Mouse (Mus musculus): Measurements from ENCODE around the gene Slc35a5. TPM values are rescaled to one million over a fixed set of nuclear protein-coding genes. Genes with fewer than 3 reads are reported as not detected.

The Slc35a5 gene
- polyA plus RNA-seq, 2 experiments: 11.2 to 18.8 TPM

DNA sequence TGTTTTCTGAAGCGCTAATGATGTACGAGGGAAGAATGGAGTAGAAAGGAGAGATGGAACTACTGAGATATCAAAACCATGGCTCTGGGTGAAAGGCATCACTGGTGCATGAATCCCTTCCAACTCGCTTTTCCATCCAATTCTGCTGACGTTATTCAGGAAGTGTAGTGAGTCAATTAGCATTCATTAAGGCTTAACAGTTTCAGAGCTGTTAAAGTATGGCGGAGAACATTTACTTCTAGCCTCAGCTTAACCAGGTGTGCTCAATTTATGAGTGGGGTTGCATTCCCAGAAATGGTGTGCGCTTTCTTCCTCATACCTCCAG is 59.7 kb downstream of the Slc35a5 start:
- H3K9ac ChIP-seq (ENCODE audit: low read depth, low read length, severe bottlenecking): no peak overlapping the region
- H3K4me2 ChIP-seq (replicated peaks; ENCODE audit: low read depth, low read length, severe bottlenecking): peak overlapping the region; percentile 35
- no peak; the same call in 1 of the 2 replicates for ATAC-seq (ENCODE audit: low FRiP score, low read depth)
- peak; percentile 23 for DNase-seq (ENCODE audit: low spot score)
- H3K4me3 ChIP-seq (replicated peaks; ENCODE audit: low read length): no peak overlapping the region; the same call in 1 of the 2 replicates
- TF ChIP-seq POLR2A (IDR thresholded peaks at IDR 0.05; ENCODE audit: borderline replicate concordance, extremely low read depth, insufficient read depth, insufficient read length): no peak
- H3K4me1 ChIP-seq (ENCODE audit: control insufficient read depth, insufficient read depth, low read length): peaks cover 26% of the 10 kb centered on the region
- no peak overlapping the region for H3K27ac ChIP-seq (replicated peaks; ENCODE audit: low read depth, low read length)
- WGBS: 33% methylated on average over 6 of the region's 6 CpGs
- H3K27me3 ChIP-seq (ENCODE audit: control insufficient read depth, insufficient read depth, low read length): no peaks in the 10 kb centered on the region
- no peaks in the 10 kb centered on the region for H3K9me3 ChIP-seq (ENCODE audit: control insufficient read depth, low read length)
- H3K36me3 ChIP-seq (ENCODE audit: control insufficient read depth, insufficient read depth, low read length): no peaks in the 10 kb centered on the region

DNA sequence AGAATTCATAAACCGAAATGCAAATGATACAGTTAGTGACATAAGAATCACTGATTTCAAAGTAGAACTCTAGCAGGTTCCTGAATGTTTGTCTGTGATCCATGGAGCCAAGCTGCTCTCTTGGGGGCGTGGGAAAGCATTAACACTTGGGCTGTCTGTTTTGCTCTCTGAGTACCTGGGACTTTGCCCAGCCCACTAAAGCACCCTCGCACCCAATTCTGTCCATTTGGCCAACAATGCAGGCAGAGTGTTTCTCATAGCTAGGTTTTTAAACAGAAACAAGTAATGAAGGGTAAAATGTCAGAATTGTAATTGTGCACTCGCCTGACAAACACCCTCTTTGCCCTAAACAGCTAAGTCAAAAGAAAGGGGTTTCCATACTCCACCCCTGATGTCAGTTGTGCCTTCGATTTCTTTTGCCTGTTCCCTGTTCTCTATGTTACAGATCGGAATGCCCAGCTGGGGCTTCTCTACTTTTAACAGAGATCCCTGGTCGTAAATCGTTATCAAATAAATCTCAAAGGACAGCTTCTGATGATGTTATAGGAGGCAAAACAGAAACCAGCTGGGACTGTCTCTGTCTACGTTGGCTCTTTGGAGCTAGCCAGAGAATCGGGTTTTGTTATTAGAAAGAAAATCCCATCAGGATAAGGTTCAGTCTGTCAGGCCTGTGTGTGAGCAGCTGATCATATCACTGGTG is 60.2 kb downstream of the Slc35a5 start:
- Histone ChIP-seq H3K4me2 (replicated peaks; ENCODE audit: low read depth, low read length, severe bottlenecking) (peak overlapping the region; percentile 35), H3K9ac (ENCODE audit: low read depth, low read length, severe bottlenecking) (no peak overlapping the region), H3K4me1 (ENCODE audit: control insufficient read depth, insufficient read depth, low read length) (peaks cover 27% of the 10 kb centered on the region), H3K27me3 (ENCODE audit: control insufficient read depth, insufficient read depth, low read length) (no peaks in the 10 kb centered on the region), H3K36me3 (ENCODE audit: control insufficient read depth, insufficient read depth, low read length) (no peaks in the 10 kb centered on the region), H3K4me3 (replicated peaks; ENCODE audit: low read length) (no peak overlapping the region; the same call in 1 of the 2 replicates), H3K27ac (replicated peaks; ENCODE audit: low read depth, low read length) (no peak overlapping the region), H3K9me3 (ENCODE audit: control insufficient read depth, low read length) (no peaks in the 10 kb centered on the region)
- no peak for DNase-seq (ENCODE audit: low spot score)
- WGBS: 44% methylated on average over 10 of the region's 10 CpGs
- no peak for ATAC-seq (ENCODE audit: low FRiP score, low read depth)
- TF ChIP-seq POLR2A (IDR thresholded peaks at IDR 0.05; ENCODE audit: borderline replicate concordance, extremely low read depth, insufficient read depth, insufficient read length): no peak

DNA sequence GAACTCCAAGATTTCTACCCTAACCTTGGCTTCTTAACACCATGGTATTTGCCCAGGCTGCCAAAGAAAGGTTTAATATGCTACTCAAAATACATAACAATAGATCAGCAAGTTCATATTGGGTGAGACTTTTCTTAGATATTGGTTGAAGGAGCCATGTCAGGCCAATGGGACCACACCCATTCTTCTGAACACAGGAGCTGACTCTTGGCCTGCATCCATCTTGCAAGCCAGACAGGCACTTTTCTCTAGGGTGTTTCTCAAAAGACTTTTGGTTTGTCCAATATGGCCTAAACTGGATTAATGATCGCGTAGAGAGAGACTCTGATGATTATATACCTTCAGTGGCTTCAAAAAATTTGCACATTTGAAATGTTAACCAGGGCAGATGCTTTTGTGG is 61.0 kb downstream of the Slc35a5 start:
- no peak for TF ChIP-seq POLR2A (IDR thresholded peaks at IDR 0.05; ENCODE audit: borderline replicate concordance, extremely low read depth, insufficient read depth, insufficient read length)
- ATAC-seq (ENCODE audit: low FRiP score, low read depth) (no peak), DNase-seq (ENCODE audit: low spot score) (no peak)
- Histone ChIP-seq H3K36me3 (ENCODE audit: control insufficient read depth, insufficient read depth, low read length) (no peaks in the 10 kb centered on the region), H3K27me3 (ENCODE audit: control insufficient read depth, insufficient read depth, low read length) (no peaks in the 10 kb centered on the region), H3K9ac (ENCODE audit: low read depth, low read length, severe bottlenecking) (no peak overlapping the region), H3K4me2 (replicated peaks; ENCODE audit: low read depth, low read length, severe bottlenecking) (peak overlapping the region; percentile 59; the same call in 1 of the 2 replicates), H3K4me3 (replicated peaks; ENCODE audit: low read length) (no peak overlapping the region), H3K9me3 (ENCODE audit: control insufficient read depth, low read length) (no peaks in the 10 kb centered on the region), H3K27ac (replicated peaks; ENCODE audit: low read depth, low read length) (no peak overlapping the region), H3K4me1 (ENCODE audit: control insufficient read depth, insufficient read depth, low read length) (peaks cover 32% of the 10 kb centered on the region)
- WGBS: 93% methylated on average over 2 of the region's 2 CpGs

DNA sequence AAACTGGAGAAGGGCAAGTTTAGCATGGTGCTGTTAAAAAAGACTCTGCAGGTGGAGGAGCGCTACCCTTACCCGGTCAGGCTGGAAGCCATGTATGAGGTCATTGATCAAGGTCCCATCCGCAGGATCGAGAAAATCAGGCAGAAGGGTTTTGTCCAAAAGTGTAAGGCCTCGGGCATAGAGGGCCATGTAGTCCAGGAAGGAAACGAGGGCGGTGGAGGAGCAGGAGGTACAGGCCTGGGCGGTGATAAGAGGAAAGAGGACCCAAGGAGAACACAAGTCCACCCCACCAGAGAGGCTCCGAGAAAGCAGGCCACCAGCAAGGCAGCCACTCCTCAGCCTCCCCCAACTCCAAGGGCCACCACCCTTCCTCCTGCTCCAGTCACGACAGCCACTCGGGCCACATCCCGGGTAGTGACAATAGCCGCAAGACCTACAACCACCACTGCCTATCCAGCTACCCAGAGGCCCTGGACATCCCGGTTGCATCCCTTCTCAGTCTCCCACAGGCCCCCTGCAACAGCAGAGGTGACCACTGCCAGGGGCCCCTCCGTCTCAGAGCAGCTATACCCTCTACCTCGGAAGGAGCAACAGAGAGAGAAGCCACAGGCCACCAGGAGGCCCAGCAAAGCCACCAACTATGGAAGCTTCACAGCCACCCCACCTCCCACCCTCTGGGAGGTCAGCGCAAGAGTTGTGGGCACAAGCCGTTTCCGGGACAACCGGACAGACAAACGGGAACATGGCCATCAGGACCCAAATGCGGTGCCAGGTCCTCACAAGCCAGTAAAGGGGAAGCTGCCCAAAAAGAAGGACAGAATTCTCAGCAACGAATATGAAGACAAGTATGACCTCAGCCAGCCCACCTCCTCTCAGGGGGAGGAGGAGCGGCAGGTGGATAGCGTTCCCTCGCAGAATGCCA is 62.7 kb downstream of the Slc35a5 start:
- ATAC-seq (ENCODE audit: low FRiP score, low read depth): no peak
- H3K27ac ChIP-seq (replicated peaks; ENCODE audit: low read depth, low read length): no peak overlapping the region
- no peaks in the 10 kb centered on the region for H3K36me3 ChIP-seq (ENCODE audit: control insufficient read depth, insufficient read depth, low read length)
- H3K4me3 ChIP-seq (replicated peaks; ENCODE audit: low read length): no peak overlapping the region
- TF ChIP-seq POLR2A (IDR thresholded peaks at IDR 0.05; ENCODE audit: borderline replicate concordance, extremely low read depth, insufficient read depth, insufficient read length): no peak
- 88% methylated on average over 21 of the region's 26 CpGs for WGBS
- H3K27me3 ChIP-seq (ENCODE audit: control insufficient read depth, insufficient read depth, low read length): no peaks in the 10 kb centered on the region
- H3K9me3 ChIP-seq (ENCODE audit: control insufficient read depth, low read length): no peaks in the 10 kb centered on the region
- H3K4me2 ChIP-seq (replicated peaks; ENCODE audit: low read depth, low read length, severe bottlenecking): peak overlapping the region; percentile 59
- peaks cover 32% of the 10 kb centered on the region for H3K4me1 ChIP-seq (ENCODE audit: control insufficient read depth, insufficient read depth, low read length)
- H3K9ac ChIP-seq (ENCODE audit: low read depth, low read length, severe bottlenecking): no peak overlapping the region
- DNase-seq (ENCODE audit: low spot score): no peak

DNA sequence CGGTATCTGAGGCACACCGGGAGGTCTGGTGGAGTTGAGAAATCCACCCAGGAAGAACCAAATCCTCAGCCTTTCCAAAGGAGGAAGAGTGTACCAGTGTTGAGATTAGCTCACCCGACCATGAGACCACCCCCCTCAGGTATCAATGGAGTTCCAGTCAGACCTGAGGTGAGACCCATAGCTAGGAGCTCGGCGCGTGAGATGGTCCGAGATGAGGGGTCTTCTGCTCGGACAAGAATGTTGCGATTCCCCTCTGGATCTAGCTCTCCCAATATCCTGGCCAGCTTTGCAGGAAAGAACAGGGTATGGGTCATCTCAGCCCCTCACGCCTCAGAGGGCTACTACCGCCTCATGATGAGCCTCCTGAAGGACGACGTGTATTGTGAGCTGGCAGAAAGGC is 63.5 kb downstream of the Slc35a5 start:
- Histone ChIP-seq H3K27me3 (ENCODE audit: control insufficient read depth, insufficient read depth, low read length) (no peaks in the 10 kb centered on the region), H3K27ac (replicated peaks; ENCODE audit: low read depth, low read length) (no peak overlapping the region), H3K9ac (ENCODE audit: low read depth, low read length, severe bottlenecking) (no peak overlapping the region), H3K4me3 (replicated peaks; ENCODE audit: low read length) (peak overlapping the region; percentile 48), H3K4me2 (replicated peaks; ENCODE audit: low read depth, low read length, severe bottlenecking) (peak overlapping the region; percentile 59), H3K4me1 (ENCODE audit: control insufficient read depth, insufficient read depth, low read length) (peaks cover 32% of the 10 kb centered on the region), H3K9me3 (ENCODE audit: control insufficient read depth, low read length) (no peaks in the 10 kb centered on the region), H3K36me3 (ENCODE audit: control insufficient read depth, insufficient read depth, low read length) (no peaks in the 10 kb centered on the region)
- no peak for DNase-seq (ENCODE audit: low spot score)
- WGBS: 87% methylated on average over 13 of the region's 13 CpGs
- ATAC-seq (ENCODE audit: low FRiP score, low read depth): no peak
- TF ChIP-seq POLR2A (IDR thresholded peaks at IDR 0.05; ENCODE audit: borderline replicate concordance, extremely low read depth, insufficient read depth, insufficient read length): no peak
